Mouse (Mus musculus): ENCODE measurements around the gene G530012D18Rik.
"Not testable (repeated sequence)": the region's sequence is repeated elsewhere in the genome, so short reads cannot be mapped to it uniquely, and the experiment has no call there.

G530012D18Rik gene

DNA sequence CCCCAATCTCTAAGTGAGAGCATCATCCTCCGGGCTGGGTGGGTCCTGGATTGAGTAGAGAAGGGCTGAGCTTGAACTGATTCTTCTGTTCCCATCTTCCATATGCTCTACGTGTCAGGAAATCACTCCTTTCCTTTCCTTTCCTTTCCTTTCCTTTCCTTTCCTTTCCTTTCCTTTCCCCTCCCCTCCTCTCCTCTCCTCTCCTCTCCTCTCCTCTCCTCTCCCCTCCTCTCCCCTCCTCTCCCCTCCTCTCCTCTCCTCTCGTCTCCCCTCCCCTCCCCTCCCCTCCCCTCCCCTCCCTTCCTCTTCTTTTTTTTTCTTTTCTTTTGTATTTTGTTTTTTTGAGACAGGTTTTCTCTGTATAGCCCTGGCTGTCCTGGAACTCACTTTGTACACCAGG lies at the start of gene G530012D18Rik:
TSS of gene G530012D18Rik (plus strand) at position 301 of the 400 bp plus-strand sequence.
- in situ Hi-C loops (cut with MboI, MseI) = loop anchor here (5.0 kb wide), 1 partner anchor 583 kb away; no protein-coding TSS in a partner anchor

- in situ Hi-C loops (cut with MboI, MseI) = loop anchor here (5.0 to 10.0 kb wide), 2 partner anchors 199 to 202 kb away; no protein-coding TSS in a partner anchor
Observed at GRCm38 (mm10) chr1:85526401-85526800, 49.1 kb upstream of the G530012D18Rik start.

DNA sequence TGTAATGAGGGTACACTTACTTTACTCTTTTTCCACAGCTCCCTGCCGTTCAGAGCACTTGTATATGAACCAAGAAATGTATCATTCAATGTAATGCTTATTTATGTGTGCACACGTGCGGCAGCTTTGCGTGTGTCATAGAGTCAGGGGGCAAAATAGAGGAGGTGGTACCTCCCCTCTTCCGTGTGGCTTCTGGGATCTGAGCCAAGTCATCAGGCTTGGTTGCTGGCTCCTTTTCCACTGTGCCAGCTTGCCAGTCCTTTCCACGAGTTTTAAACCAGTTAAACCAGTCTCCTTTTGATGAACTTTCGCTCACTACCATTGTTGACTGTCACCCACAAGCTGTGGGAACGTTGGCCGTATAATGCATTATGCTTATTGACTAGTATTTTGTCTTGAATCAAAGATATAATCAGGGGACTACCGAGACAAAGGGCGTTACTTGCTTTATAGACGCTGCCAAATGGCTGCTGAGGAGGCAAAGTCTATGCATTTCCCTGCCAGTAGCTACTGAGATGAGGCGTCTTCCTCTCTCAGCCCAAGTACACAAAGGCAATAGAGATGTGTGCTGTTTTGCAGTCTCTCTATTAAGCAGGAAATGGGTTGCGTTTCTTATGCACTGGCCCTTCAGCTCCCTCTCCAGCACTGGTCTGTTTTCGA lies 46.9 kb upstream of the G530012D18Rik start:
- in situ Hi-C loops (cut with MboI, MseI) = loop anchor here (5.0 to 10.0 kb wide), 2 partner anchors 201 to 204 kb away; no protein-coding TSS in a partner anchor

DNA sequence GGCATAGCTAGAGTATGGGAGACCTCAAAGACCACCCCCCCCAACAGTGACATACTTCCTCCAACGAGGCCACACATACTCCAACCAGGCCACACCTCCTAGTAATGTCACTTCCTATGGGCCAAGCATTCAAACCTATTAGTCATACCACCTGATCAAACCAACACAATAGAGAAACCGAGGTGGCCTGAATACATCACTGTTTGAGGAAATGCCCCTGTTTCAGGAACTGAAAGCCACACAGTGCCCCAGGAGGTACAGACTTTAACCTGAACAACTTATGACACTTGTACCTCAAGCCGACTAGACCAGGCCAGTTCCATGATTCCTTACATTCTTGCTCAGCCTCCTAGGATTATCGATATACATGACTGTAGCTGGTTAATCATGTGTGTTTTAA lies 31.7 kb upstream of the G530012D18Rik start:
- in situ Hi-C loops (cut with MboI, MseI) = loop anchor here (5.0 to 10.0 kb wide), 6 partner anchors 232 to 589 kb away; no protein-coding TSS in a partner anchor

GRCm38 (mm10) chr1:85546442-85546841 lies 29.0 kb upstream of the G530012D18Rik start:
- in situ Hi-C loops (cut with MboI, MseI) = loop anchor here (10.0 kb wide), 2 partner anchors 342 to 592 kb away; no protein-coding TSS in a partner anchor

- in situ Hi-C loops (cut with MboI, MseI) = not testable (repeated sequence)
Observed at GRCm38 (mm10) chr1:85555261-85555660, 20.2 kb upstream of the G530012D18Rik start.

- in situ Hi-C loops (cut with MboI, MseI) = not testable (repeated sequence)
Observed at GRCm38 (mm10) chr1:85573554-85573953, 1.9 kb upstream of the G530012D18Rik start.

- in situ Hi-C loops (cut with MboI, MseI) = loop anchor here (5.0 kb wide), 1 partner anchor 586 kb away; no protein-coding TSS in a partner anchor
Observed at GRCm38 (mm10) chr1:85578372-85579010, 3.0 kb downstream of the G530012D18Rik start.

DNA sequence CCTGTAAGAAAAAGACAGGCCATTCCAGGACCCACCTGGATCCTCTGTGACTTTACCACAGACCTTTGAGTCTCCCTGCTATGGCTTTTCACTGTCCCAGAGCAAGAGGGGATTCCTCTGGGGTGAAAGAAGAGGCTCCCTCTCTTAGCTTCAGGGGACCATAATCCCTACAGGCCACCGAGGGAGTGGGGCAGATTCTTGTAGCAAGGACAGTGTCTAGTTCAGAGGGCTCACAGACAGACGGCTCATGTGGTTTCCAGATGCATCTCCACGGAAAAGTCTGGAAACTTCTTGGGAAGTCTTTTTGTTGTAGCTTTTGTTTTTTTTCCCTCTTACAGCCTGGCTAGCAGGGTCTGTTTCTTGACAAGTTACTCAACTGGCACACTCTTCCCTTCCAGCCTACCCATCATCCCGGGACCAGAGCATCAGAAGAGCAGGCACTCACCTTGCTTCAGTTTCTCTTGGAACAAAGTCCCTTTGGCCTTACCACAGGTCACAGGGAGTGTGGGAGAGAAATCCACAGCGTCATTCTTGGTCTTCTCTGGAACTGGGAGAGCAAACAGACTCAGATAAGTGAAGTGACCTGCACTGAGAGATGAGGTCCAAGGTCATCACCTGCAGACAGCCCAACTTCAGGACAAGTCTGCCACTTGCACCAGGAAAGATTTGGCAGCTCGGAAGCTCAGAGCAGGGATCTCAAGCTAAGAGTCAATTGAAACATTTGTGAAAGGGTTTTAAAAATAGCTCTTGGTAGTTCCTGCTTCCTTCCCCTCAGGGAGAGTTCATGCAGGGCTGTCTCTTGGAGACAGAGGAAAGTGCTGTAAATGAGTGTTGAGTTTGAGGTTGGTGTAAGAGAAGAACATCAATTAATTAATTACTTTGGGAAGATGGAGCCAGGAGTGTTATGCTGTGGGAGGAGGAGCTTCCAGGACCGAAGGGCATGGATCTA lies 4.0 kb downstream of the G530012D18Rik start:
- in situ Hi-C loops (cut with MboI, MseI) = loop anchor here (5.0 to 10.0 kb wide), 4 partner anchors 235 to 587 kb away; no protein-coding TSS in a partner anchor

DNA sequence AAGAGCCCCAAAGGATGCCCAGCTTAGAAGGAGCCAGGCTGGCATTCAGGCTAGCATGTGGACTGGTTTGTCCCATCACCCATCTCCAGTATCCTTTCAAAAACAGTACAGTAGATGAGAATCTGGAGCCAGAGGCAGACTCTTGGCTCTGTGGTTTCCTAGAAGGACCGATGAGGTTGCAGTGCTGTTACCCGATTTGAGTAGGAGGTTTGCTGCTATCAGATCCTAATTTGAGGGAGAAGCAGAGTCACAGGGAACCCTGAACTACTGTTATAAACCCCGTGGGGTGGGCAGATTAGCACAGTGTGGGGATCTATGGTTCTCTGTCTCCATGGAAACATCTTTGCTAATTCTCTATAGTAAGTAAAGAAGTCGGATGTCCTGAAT lies 4.7 kb downstream of the G530012D18Rik start:
- in situ Hi-C loops (cut with MboI, MseI) = loop anchor here (5.0 to 10.0 kb wide), 3 partner anchors 235 to 338 kb away; no protein-coding TSS in a partner anchor

GRCm38 (mm10) chr1:85580578-85580977 lies 5.1 kb downstream of the G530012D18Rik start:
- in situ Hi-C loops (cut with MboI, MseI) = loop anchor here (5.0 to 10.0 kb wide), 3 partner anchors 234 to 338 kb away; no protein-coding TSS in a partner anchor

GRCm38 (mm10) chr1:85581518-85581917 lies 6.0 kb downstream of the G530012D18Rik start:
- in situ Hi-C loops (cut with MboI, MseI) = loop anchor here (5.0 to 10.0 kb wide), 3 partner anchors 233 to 339 kb away; no protein-coding TSS in a partner anchor

- in situ Hi-C loops (cut with MboI, MseI) = loop anchor here (10.0 kb wide), 2 partner anchors 226 to 344 kb away; no protein-coding TSS in a partner anchor
Observed at GRCm38 (mm10) chr1:85588697-85589096, 13.2 kb downstream of the G530012D18Rik start.

- in situ Hi-C loops (cut with MboI, MseI) = loop anchor here (5.0 kb wide), 1 partner anchor 145 kb away; no protein-coding TSS in a partner anchor
Observed at GRCm38 (mm10) chr1:85592526-85592925, 17.1 kb downstream of the G530012D18Rik start.

- in situ Hi-C loops (cut with MboI, MseI) = loop anchor here (5.0 kb wide), 2 partner anchors 326 to 486 kb away; partner anchors contain the start of gene C130026I21Rik (in 2 of the 2)
Observed at GRCm38 (mm10) chr1:85598271-85599012, 23.0 kb downstream of the G530012D18Rik start, which contains the start of gene Sp110. TSS of gene Sp110 (minus strand) at chr1:85598817.

GRCm38 (mm10) chr1:85600078-85600477 lies 24.6 kb downstream of the G530012D18Rik start, which contains the start of gene Sp140:
TSS of gene Sp140 (plus strand) at chr1:85600378.
- in situ Hi-C loops (cut with MboI, MseI) = not testable (repeated sequence)

- in situ Hi-C loops (cut with MboI, MseI) = not testable (repeated sequence)
Observed at GRCm38 (mm10) chr1:85600794-85601193, 25.3 kb downstream of the G530012D18Rik start.

DNA sequence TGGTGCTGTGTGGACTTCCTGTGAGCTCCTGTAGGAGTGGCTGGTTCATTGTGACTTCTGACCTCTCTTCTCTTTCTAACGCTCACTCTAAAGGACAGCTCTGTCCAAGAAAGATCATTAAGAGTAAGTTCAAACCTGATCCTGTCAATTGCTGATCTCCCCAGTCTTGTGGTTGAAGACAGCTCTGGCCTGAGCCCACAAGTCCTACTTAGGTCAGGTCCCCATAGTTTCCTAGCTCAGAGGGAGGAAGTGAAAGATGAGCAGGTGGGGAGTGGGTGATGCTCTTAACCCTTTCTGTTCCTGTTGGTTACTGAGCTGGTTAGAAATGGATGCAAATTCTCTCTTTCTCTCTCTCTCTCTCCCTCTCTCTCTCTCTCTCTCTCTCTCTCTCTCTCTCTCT lies 28.9 kb downstream of the G530012D18Rik start:
- in situ Hi-C loops (cut with MboI, MseI) = not testable (repeated sequence)

GRCm38 (mm10) chr1:85608361-85608760 lies 32.9 kb downstream of the G530012D18Rik start:
- in situ Hi-C loops (cut with MboI, MseI) = not testable (repeated sequence)

DNA sequence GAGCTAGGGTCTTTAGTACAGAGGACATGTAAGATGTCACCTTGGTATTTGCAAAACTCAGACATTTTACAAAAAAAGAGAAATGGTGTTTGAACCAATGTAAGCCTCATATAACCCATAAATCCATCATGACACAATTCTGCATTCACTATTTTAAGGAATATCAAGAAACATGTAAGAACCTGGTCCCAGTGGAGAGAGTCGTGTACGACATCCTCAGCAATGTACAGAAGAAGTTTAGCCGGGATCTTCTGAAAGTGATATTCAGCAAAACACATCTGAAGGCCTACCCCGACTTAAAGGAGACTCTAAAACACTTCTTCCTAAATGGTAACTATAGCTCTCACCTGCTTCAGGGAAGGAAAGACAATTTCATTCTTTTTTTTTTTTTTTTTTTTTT lies 35.1 kb downstream of the G530012D18Rik start:
- in situ Hi-C loops (cut with MboI, MseI) = loop anchor here in 1 of 2 experiments (10.0 kb wide), 1 partner anchor 446 kb away; no protein-coding TSS in a partner anchor
